Mouse (Mus musculus): ENCODE measurements around the gene Gm10799. TPM values are rescaled to one million over a fixed set of nuclear protein-coding genes. Genes with fewer than 3 reads are reported as not detected.

Gene Gm10799
- polyA plus RNA-seq, 1 experiment from 2014 or later = not detected

- no peak for DNase-seq (ENCODE audit: low spot score)
- Histone ChIP-seq H3K27me3 (ENCODE audit: low read depth, poor library complexity, severe bottlenecking) (no peaks in the 10 kb centered on the region), H3K27ac (peak within 1 kb of the TSS; percentile 90), H3K4me1 (peaks cover 15% of the 10 kb centered on the region), H3K9me3 (replicated peaks) (no peaks in the 10 kb centered on the region), H3K36me3 (peaks cover 6% of the 10 kb centered on the region; the same call in 1 of the 2 replicates), H3K4me3 (peak within 1 kb of the TSS; percentile 77)
- WGBS = 1% methylated on average over 32 of the region's 32 CpGs
These were observed 40.1 kb downstream of the Gm10799 start, which contains the start of gene 4931422A03Rik for GRCm38 (mm10) chr2:104028139-104028723. TSS of gene 4931422A03Rik (minus strand) at chr2:104028361.

DNA sequence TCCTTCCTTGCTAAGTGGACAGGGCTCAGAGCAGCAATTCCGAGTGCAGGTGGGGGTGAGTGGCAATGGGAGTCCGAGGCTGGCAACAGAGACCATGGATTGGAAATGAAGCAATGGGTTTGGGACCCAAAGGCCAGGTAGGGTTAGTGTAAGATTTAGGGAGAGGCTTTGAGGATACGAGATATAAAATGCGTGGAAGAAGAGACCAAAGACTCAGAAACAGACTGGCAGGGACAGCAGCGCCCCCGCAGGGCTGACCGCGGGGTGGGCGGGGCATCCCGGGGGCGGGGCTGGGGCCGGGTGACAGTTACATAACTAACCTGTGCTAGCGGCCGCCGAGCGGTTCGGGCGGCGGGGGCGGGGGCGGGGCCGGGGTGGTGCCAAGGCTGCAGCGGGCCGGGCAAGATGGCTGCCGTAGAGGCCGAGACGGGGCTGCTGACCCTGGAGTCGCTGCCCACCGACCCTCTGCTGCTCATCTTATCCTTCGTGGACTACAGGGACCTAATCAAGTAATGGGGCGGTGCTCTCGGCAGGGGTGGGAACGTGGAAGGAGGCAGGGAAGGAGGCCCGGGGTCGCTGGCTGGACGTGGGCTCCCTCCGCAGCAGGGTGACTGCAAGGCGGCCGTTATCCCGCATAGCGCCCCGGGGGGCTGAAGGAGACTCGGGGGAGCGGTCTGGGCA, 40.8 kb downstream of the Gm10799 start, which contains the start of gene Fbxo3:
Gene Fbxo3, plus strand, starts transcription at position 264 of the 681 bp plus-strand sequence.
- DNase-seq (ENCODE audit: low spot score) = peak; percentile 96
- Histone ChIP-seq H3K9me3 (replicated peaks) (no peaks in the 10 kb centered on the region), H3K4me3 (peak within 1 kb of the TSS; percentile 77), H3K4me1 (peaks cover 15% of the 10 kb centered on the region), H3K27ac (peak within 1 kb of the TSS; percentile 90), H3K27me3 (ENCODE audit: low read depth, poor library complexity, severe bottlenecking) (no peaks in the 10 kb centered on the region), H3K36me3 (peaks cover 6% of the 10 kb centered on the region; the same call in 1 of the 2 replicates)
- WGBS = under 1% methylated on average over 30 of the region's 44 CpGs

DNA sequence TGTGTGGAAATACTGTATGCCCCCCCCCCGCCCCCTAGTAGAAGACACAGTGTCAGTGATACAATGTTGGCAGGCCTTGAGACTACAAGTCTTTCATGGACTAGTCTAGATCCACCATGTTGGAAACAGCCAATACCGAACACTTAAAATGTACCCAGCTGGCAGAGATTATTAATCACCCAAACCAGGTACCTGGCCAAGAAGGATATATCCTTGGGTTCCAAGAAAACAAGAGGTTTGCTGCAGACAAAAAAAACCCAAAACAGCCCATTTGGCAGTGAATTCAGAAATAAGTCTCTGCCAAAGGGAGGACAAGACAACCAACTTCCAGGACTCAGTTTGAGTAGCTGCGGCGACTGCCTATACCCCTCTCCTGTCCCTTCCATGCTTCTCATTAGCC, 43.7 kb downstream of the Gm10799 start:
- Histone ChIP-seq H3K4me3 (no peak overlapping the region), H3K4me1 (peaks cover 15% of the 10 kb centered on the region), H3K36me3 (no peaks in the 10 kb centered on the region), H3K9me3 (replicated peaks) (no peaks in the 10 kb centered on the region), H3K27ac (no peak overlapping the region), H3K27me3 (ENCODE audit: low read depth, poor library complexity, severe bottlenecking) (no peaks in the 10 kb centered on the region)
- no peak for DNase-seq (ENCODE audit: low spot score)
- 93% methylated on average over 4 of the region's 4 CpGs for WGBS

DNA sequence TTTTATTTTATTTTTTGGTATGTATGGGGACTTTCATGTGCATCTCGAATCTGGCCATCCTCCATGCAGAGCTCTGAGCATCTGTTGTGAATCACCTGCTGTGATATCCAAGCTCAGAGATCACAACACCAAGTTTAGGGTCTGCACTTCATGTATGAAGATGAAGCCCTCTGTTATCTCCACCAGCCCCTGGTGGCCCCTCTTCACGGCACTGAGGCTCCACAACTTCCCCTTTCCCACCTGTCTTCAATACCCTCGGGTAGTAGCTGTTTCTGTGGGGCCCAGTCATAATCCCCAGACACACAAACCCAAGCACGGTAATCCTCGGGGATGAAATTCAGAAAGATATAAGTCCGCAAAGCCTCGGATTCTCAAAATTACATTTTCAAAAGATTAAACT, 45.3 kb downstream of the Gm10799 start:
- H3K4me1 ChIP-seq = peaks cover 5% of the 10 kb centered on the region
- no peak for DNase-seq (ENCODE audit: low spot score)
- no peak overlapping the region for H3K4me3 ChIP-seq
- no peaks in the 10 kb centered on the region for H3K36me3 ChIP-seq
- no peaks in the 10 kb centered on the region for H3K27me3 ChIP-seq (ENCODE audit: low read depth, poor library complexity, severe bottlenecking)
- no peaks in the 10 kb centered on the region for H3K9me3 ChIP-seq (replicated peaks)
- no peak overlapping the region for H3K27ac ChIP-seq
- 89% methylated on average over 7 of the region's 7 CpGs for WGBS

Other genes with a start within 250 kb of the Gm10799 start
- gene Lmo2, start 110.6 kb downstream of the Gm10799 start, polyA plus RNA-seq (2016; fragmentation: Nextera tagmentation; extraction: Ambion mirVana) = 29.3 and 30.6 TPM in 2 replicates
- 39.2 and 47.8 TPM in 2 replicates for gene Fbxo3, start 40.8 kb downstream of the Gm10799 start, polyA plus RNA-seq (2016; fragmentation: Nextera tagmentation; extraction: Ambion mirVana)
- gene 4931422A03Rik, start 40.2 kb downstream of the Gm10799 start, polyA plus RNA-seq (2016; fragmentation: Nextera tagmentation; extraction: Ambion mirVana) = 1.8 and 3.4 TPM in 2 replicates
- not detected in 2 replicates for gene Gm10912, start 2.7 kb downstream of the Gm10799 start, polyA plus RNA-seq (2016; fragmentation: Nextera tagmentation; extraction: Ambion mirVana)
- 3.8 and 5.0 TPM in 2 replicates for gene Cd59b, start 1.3 kb upstream of the Gm10799 start, polyA plus RNA-seq (2016; fragmentation: Nextera tagmentation; extraction: Ambion mirVana)
- gene Cd59a, start 27.3 kb upstream of the Gm10799 start, polyA plus RNA-seq (2016; fragmentation: Nextera tagmentation; extraction: Ambion mirVana) = 13.9 and 17.6 TPM in 2 replicates
- gene A930018P22Rik, start 54.2 kb upstream of the Gm10799 start, polyA plus RNA-seq (2016; fragmentation: Nextera tagmentation; extraction: Ambion mirVana) = not detected in 2 replicates